ENCODE assay signal across 8 mouse cellular contexts in the genomic region with DNA sequence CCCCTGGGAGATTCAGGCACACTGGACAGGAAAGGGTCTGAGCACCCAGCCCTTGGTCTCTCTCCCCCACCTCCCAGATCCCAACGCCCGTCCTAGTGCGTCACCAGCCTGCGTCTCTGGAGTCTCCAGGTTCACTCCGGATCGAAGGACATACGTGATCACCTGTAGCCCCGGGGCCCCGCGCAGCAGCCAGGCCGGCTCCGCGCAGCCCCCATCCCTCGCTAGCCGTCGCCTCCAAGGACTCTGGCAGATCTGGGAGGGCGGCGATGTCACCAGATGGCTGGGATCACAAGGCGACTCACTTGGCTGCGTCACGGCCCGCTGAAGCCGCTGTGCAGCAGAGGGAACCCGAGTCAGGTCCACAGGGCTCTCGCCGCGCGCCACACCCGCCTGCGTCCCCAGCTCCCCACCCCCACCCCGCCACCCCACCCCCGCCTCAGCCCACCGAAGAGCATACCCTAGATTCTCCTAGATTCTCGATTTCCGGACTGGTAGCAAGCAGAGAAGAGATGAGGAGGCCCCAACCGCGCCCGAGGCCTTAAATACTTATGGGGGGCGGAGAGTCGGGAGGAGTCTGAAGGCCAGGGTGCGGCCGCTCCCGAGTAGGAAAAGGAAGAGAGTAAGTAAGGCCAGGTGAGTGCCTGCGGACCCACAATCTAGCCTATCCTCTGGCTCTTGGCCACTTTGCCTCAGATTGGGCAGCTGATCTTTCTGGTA. TPM values are rescaled to one million over a fixed set of nuclear protein-coding genes. Genes with fewer than 3 reads are reported as not detected.
DNase-seq lines count a peak whose midpoint lies in the region; ATAC-seq and TF ChIP-seq lines count a peak whose summit lies in the region.

No protein-coding gene starts in this region.

- 0 out of 2 replicates have a peak, but pooled peaks cover 2% of the 10 kb centered on the region for H3K4me1 ChIP-seq in forebrain, embryonic 14.5 days (ENCODE audit: control insufficient read depth, insufficient read depth, low read length)
- peaks cover 18% of the 10 kb centered on the region for H3K4me1 ChIP-seq in heart, postnatal 0 days (ENCODE audit: control insufficient read depth, insufficient read depth)
- H3K4me1 ChIP-seq in liver, embryonic 15.5 days (replicated peaks): peaks cover 9% of the 10 kb centered on the region; the same call in 1 of the 2 replicates
- 0 out of 2 replicates have a peak, but pooled peaks cover 4% of the 10 kb centered on the region for H3K4me1 ChIP-seq in neural tube, embryonic 15.5 days

- H3K9ac ChIP-seq in forebrain, embryonic 14.5 days (ENCODE audit: low read length): peak overlapping the region; percentile 79
- H3K9ac ChIP-seq in heart, postnatal 0 days (replicated peaks; ENCODE audit: low read depth, low read length): peak overlapping the region; percentile 84
- peak overlapping the region; percentile 21; the same call in 1 of the 2 replicates for H3K9ac ChIP-seq in liver, embryonic 15.5 days
- H3K9ac ChIP-seq in neural tube, embryonic 15.5 days (replicated peaks): peak overlapping the region; percentile 56

- no peaks in the 10 kb centered on the region for H3K27me3 ChIP-seq in forebrain, embryonic 14.5 days (replicated peaks; ENCODE audit: control insufficient read depth, insufficient read depth, low read length)
- H3K27me3 ChIP-seq in heart, postnatal 0 days (ENCODE audit: control insufficient read depth, insufficient read depth, low read length): no peaks in the 10 kb centered on the region
- H3K27me3 ChIP-seq in liver, embryonic 15.5 days: peaks cover 5% of the 10 kb centered on the region; the same call in 1 of the 2 replicates
- no peaks in the 10 kb centered on the region; the same call in 1 of the 2 replicates for H3K27me3 ChIP-seq in neural tube, embryonic 15.5 days (replicated peaks)

- peak overlapping the region; percentile 50 for H3K4me3 ChIP-seq in forebrain, embryonic 14.5 days (ENCODE audit: low read depth, low read length)
- peak overlapping the region; percentile 82 for H3K4me3 ChIP-seq in heart, postnatal 0 days (ENCODE audit: low read depth, low read length)
- peak overlapping the region; percentile 55 for H3K4me3 ChIP-seq in liver, embryonic 15.5 days (replicated peaks)
- H3K4me3 ChIP-seq in neural tube, embryonic 15.5 days (replicated peaks): peak overlapping the region; percentile 55

- peak; percentile 88 for ATAC-seq in cerebellum, adult (ENCODE audit: insufficient number of reproducible peaks, low FRiP score, low TSS enrichment)
- ATAC-seq in forebrain, embryonic 14.5 days: peak; percentile 87
- peak; percentile 83 for ATAC-seq in heart, postnatal 0 days (ENCODE audit: insufficient read depth, low read depth)
- no peak for ATAC-seq in liver, embryonic 15.5 days (ENCODE audit: insufficient read depth)
- peak; percentile 91 for ATAC-seq in neural tube, embryonic 15.5 days (ENCODE audit: low FRiP score)

- peak; percentile 43 for DNase-seq in MEL-GATA-1-ER (ENCODE audit: extremely low read depth, low read depth)
- DNase-seq in forebrain, embryonic 14.5 days (ENCODE audit: low spot score): peak; percentile 56
- DNase-seq in heart, postnatal 0 days (ENCODE audit: low spot score): peak; percentile 54
- DNase-seq in kidney, postnatal 25 days: peak; percentile 57 to 70
- peak; percentile 51 for DNase-seq in urinary bladder, postnatal 25 days (ENCODE audit: low spot score)

- no peak for TF ChIP-seq CTCF in heart, postnatal 0 days (IDR thresholded peaks at IDR 0.05; ENCODE audit: low read depth)

- under 1% methylated on average over 44 of the region's 44 CpGs for WGBS in forebrain, embryonic 14.5 days
- WGBS in heart, postnatal 0 days: 1% methylated on average over 44 of the region's 44 CpGs
- WGBS in liver, embryonic 15.5 days (ENCODE audit: insufficient replicate concordance): 1% methylated on average over 44 of the region's 44 CpGs
- WGBS in neural tube, embryonic 15.5 days: under 1% methylated on average over 44 of the region's 44 CpGs

- H3K9me3 ChIP-seq in forebrain, embryonic 14.5 days (replicated peaks; ENCODE audit: control insufficient read depth, low read length): no peaks in the 10 kb centered on the region
- no peaks in the 10 kb centered on the region for H3K9me3 ChIP-seq in heart, postnatal 0 days (replicated peaks; ENCODE audit: control insufficient read depth, low read length)
- no peaks in the 10 kb centered on the region for H3K9me3 ChIP-seq in liver, embryonic 15.5 days (replicated peaks)
- H3K9me3 ChIP-seq in neural tube, embryonic 15.5 days (replicated peaks): no peaks in the 10 kb centered on the region

- H3K27ac ChIP-seq in forebrain, embryonic 14.5 days (ENCODE audit: low read depth, low read length): no peak overlapping the region
- peak overlapping the region; percentile 82 for H3K27ac ChIP-seq in heart, postnatal 0 days (ENCODE audit: low read depth)
- no peak overlapping the region for H3K27ac ChIP-seq in liver, embryonic 15.5 days (replicated peaks)
- no peak overlapping the region for H3K27ac ChIP-seq in neural tube, embryonic 15.5 days (replicated peaks)

- no peak for TF ChIP-seq EP300 in heart, postnatal 0 days (IDR thresholded peaks at IDR 0.05; ENCODE audit: low read depth)

- no peaks in the 10 kb centered on the region for H3K36me3 ChIP-seq in forebrain, embryonic 14.5 days (ENCODE audit: control insufficient read depth, insufficient read depth, low read length)
- peaks cover 8% of the 10 kb centered on the region for H3K36me3 ChIP-seq in heart, postnatal 0 days (replicated peaks; ENCODE audit: control insufficient read depth, insufficient read depth, low read length)
- no peaks in the 10 kb centered on the region for H3K36me3 ChIP-seq in liver, embryonic 15.5 days (replicated peaks)
- H3K36me3 ChIP-seq in neural tube, embryonic 15.5 days: no peaks in the 10 kb centered on the region

- H3K4me2 ChIP-seq in forebrain, embryonic 14.5 days (ENCODE audit: low read length): peak overlapping the region; percentile 87
- H3K4me2 ChIP-seq in heart, postnatal 0 days (ENCODE audit: low read depth, low read length): peak overlapping the region; percentile 77
- H3K4me2 ChIP-seq in liver, embryonic 15.5 days: peak overlapping the region; percentile 72
- H3K4me2 ChIP-seq in neural tube, embryonic 15.5 days: peak overlapping the region; percentile 85

RNA-seq across cellular contexts. Expression of gene Nqo2, which starts 28.9 kb away (rescaled TPM):
- polyA plus RNA-seq in forebrain, embryonic 14.5 days (2014; fragmentation: Nextera tagmentation; extraction: Ambion mirVana): 5.2 and 7.4 TPM in 2 replicates
- total RNA-seq in heart, postnatal 0 days (2014; rRNA removed; ENCODE audit: low replicate concordance): 20.8 and 28.3 TPM in 2 replicates
- 26.9 and 27.0 TPM in 2 replicates for polyA plus RNA-seq in heart, postnatal 0 days (2015; fragmentation: Nextera tagmentation; extraction: Ambion mirVana)
- 26.0 and 27.0 TPM in 2 replicates for polyA plus RNA-seq in liver, embryonic 15.5 days (2015; fragmentation: Nextera tagmentation; extraction: Ambion mirVana)
- 12.3 and 14.1 TPM in 2 replicates for polyA plus RNA-seq in neural tube, embryonic 15.5 days (2015; fragmentation: Nextera tagmentation; extraction: Ambion mirVana)

RNA-seq across cellular contexts. Expression of gene Serpinb6c, which starts 30.1 kb away (rescaled TPM):
- polyA plus RNA-seq in forebrain, embryonic 14.5 days (2014; fragmentation: Nextera tagmentation; extraction: Ambion mirVana): 0.16 and 0.34 TPM in 2 replicates
- total RNA-seq in heart, postnatal 0 days (2014; rRNA removed; ENCODE audit: low replicate concordance): not detected in 2 replicates
- not detected in 2 replicates for polyA plus RNA-seq in heart, postnatal 0 days (2015; fragmentation: Nextera tagmentation; extraction: Ambion mirVana)
- polyA plus RNA-seq in liver, embryonic 15.5 days (2015; fragmentation: Nextera tagmentation; extraction: Ambion mirVana): not detected in 2 replicates
- 0.95 TPM in 2 replicates for polyA plus RNA-seq in neural tube, embryonic 15.5 days (2015; fragmentation: Nextera tagmentation; extraction: Ambion mirVana)

Comparison
In these comparisons a context has a peak if more than half of its experiments do, and no peak if none do; other contexts are left out.
1. H3K9ac ChIP-seq: peak in every context shown above with its lines; median percentile 84 in heart, postnatal 0 days; 79 in forebrain, embryonic 14.5 days; 56 in neural tube, embryonic 15.5 days; 21 in liver, embryonic 15.5 days.